Mouse (Mus musculus) hindbrain, embryonic 14.5 days (tissue): ENCODE measurements at regions not wholly inside any gene's neighbourhood (a gene's known extent, or its start where the extent isn't known, plus 50 kb on each side); places are given as distances from the start of the nearest gene placed in this dataset.
A peak's percentile ranks its signal among the peaks of the same experiment; 100 is the strongest.

Experiments used
- ATAC-seq: fragments of 200-750 bp; cut with Nextera tagmentation; 2 replicates; pipeline ENCODE4 v1.8.0; 2017; ENCODE audit warnings: moderate number of reproducible peaks, mild to moderate bottlenecking, moderate TSS enrichment, moderate library complexity; ENCODE audit not compliant: low FRiP score
- DNase-seq: peaks from one replicate; pipeline ENCODE4 v3.0.0-alpha.2; 2015; ENCODE audit warnings: low spot score
- H3K27ac ChIP-seq: fragments of 300-500 bp; sonication (generic); 2 replicates; pipeline ENCODE4 v1.5.1; 2014; ENCODE audit warnings: mild to moderate bottlenecking, moderate library complexity
- H3K27me3 ChIP-seq: fragments of 300-500 bp; sonication (generic); 2 replicates; pipeline ENCODE4 v1.6.1; 2014; ENCODE audit warnings: mild to moderate bottlenecking, low read length, mixed read lengths; ENCODE audit not compliant: control insufficient read depth, insufficient read depth
- H3K36me3 ChIP-seq: fragments of 300-500 bp; sonication (generic); replicated peaks from 2 replicates; pipeline ENCODE4 v1.6.1; 2014; ENCODE audit not compliant: control insufficient read depth, insufficient read depth
- H3K4me1 ChIP-seq: fragments of 300-500 bp; sonication (generic); replicated peaks from 2 replicates; pipeline ENCODE4 v1.6.1; 2014; ENCODE audit warnings: antibody characterized with exemption, low read length, mixed read lengths; ENCODE audit not compliant: control insufficient read depth, insufficient read depth
- H3K4me2 ChIP-seq: fragments of 300-500 bp; sonication (generic); replicated peaks from 2 replicates; pipeline ENCODE4 v1.6.1; 2014; ENCODE audit warnings: mild to moderate bottlenecking, moderate library complexity
- H3K4me3 ChIP-seq: fragments of 300-500 bp; sonication (generic); replicated peaks from 2 replicates; pipeline ENCODE4 v1.5.1; 2014; ENCODE audit warnings: mild to moderate bottlenecking, low read length
- H3K9ac ChIP-seq: fragments of 300-500 bp; sonication (generic); 2 replicates; pipeline ENCODE4 v1.6.1; 2014
- H3K9me3 ChIP-seq: fragments of 300-500 bp; sonication (generic); 2 replicates; pipeline ENCODE4 v1.6.1; 2016; ENCODE audit warnings: low read length; ENCODE audit not compliant: control insufficient read depth
- WGBS: fragments of 180-500 bp; shearing (Covaris S2); extraction: QIAGEN DNeasy Blood & Tissue Kit; methylation state at CpG from one replicate; pipeline ENCODE4 v1.1.7; 2014; 5-methylcytosine and 5-hydroxymethylcytosine counted together

- H3K4me1 ChIP-seq: no peaks in the 10 kb centered on the region
- DNase-seq (no peak), ATAC-seq (no peak)
- WGBS: 84% methylated on average over 6 of the region's 6 CpGs
- no peaks in the 10 kb centered on the region for H3K36me3 ChIP-seq
- H3K27ac ChIP-seq: no peak overlapping the region
- H3K27me3 ChIP-seq: no peaks in the 10 kb centered on the region
- H3K9ac ChIP-seq: no peak overlapping the region
- no peaks in the 10 kb centered on the region for H3K9me3 ChIP-seq
- no peak overlapping the region for H3K4me3 ChIP-seq
- no peak overlapping the region for H3K4me2 ChIP-seq
Observed at GRCm38 (mm10) chr17:67569865-67570264, 62.7 kb downstream of the Lrrc30 start.

DNA sequence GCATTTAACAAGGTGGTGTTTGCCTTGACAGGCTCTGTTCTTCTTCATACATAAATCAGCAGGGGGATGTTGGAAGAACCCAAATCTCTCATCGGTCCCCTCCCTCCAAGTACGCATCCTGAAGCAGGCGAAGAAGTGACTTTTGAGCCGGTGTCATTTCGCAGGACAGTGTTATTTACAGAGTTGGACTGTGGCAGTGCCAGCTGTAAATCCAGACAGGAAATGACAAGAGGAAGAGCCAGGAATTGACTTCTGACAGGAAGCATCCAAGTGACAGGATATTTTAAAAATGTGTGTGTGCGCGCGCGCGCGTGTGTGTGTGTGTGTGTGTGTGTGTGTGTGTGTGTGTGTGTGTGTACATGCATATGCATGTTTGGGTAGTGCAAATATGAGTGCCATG, 66.3 kb downstream of the Lrrc30 start:
- WGBS: 82% methylated on average over 11 of the region's 11 CpGs
- H3K9ac ChIP-seq: no peak overlapping the region
- H3K9me3 ChIP-seq: no peaks in the 10 kb centered on the region
- no peak for ATAC-seq
- no peak overlapping the region for H3K27ac ChIP-seq
- no peaks in the 10 kb centered on the region for H3K27me3 ChIP-seq
- no peak for DNase-seq
- no peaks in the 10 kb centered on the region for H3K36me3 ChIP-seq
- H3K4me2 ChIP-seq: no peak overlapping the region
- no peaks in the 10 kb centered on the region for H3K4me1 ChIP-seq
- H3K4me3 ChIP-seq: no peak overlapping the region

GRCm38 (mm10) chr17:67565746-67566145, 66.8 kb downstream of the Lrrc30 start:
- H3K4me3 ChIP-seq: no peak overlapping the region
- no peak overlapping the region for H3K4me2 ChIP-seq
- H3K27ac ChIP-seq: no peak overlapping the region
- H3K27me3 ChIP-seq: no peaks in the 10 kb centered on the region
- 44% methylated on average over 3 of the region's 3 CpGs for WGBS
- DNase-seq: no peak
- no peaks in the 10 kb centered on the region for H3K4me1 ChIP-seq
- H3K9me3 ChIP-seq: no peaks in the 10 kb centered on the region
- no peak overlapping the region for H3K9ac ChIP-seq
- no peak for ATAC-seq
- H3K36me3 ChIP-seq: no peaks in the 10 kb centered on the region

DNA sequence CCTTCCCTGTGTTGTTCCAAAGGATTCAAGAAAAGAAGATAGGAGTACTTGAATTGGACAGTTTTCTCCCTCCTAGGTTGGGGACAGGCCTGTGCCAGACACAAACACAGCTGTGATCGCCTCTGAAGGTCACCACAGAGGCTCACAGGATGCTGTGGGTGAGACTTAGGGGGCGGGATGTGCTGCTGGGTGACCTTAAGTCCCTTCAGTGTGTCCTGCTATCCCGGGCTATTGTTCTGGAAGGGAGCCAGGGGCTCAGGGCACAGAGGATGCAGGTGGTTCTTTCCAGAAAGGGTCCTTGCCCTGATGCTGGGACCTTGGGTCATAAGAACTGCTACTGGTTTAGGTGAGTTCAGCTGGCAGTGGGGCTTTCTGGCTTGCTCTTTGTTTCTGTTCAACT, 67.7 kb downstream of the Lrrc30 start:
- Histone ChIP-seq H3K9ac (no peak overlapping the region), H3K27ac (no peak overlapping the region), H3K27me3 (no peaks in the 10 kb centered on the region), H3K4me1 (no peaks in the 10 kb centered on the region), H3K36me3 (no peaks in the 10 kb centered on the region), H3K4me2 (no peak overlapping the region), H3K4me3 (no peak overlapping the region), H3K9me3 (no peaks in the 10 kb centered on the region)
- ATAC-seq (no peak), DNase-seq (no peak)
- WGBS: 65% methylated on average over 3 of the region's 3 CpGs

GRCm38 (mm10) chr17:67563036-67563435, 69.5 kb downstream of the Lrrc30 start:
- WGBS: 78% methylated on average over 7 of the region's 7 CpGs
- Histone ChIP-seq H3K9ac (no peak overlapping the region), H3K27ac (no peak overlapping the region), H3K36me3 (no peaks in the 10 kb centered on the region), H3K27me3 (no peaks in the 10 kb centered on the region), H3K9me3 (no peaks in the 10 kb centered on the region), H3K4me3 (no peak overlapping the region), H3K4me1 (no peaks in the 10 kb centered on the region), H3K4me2 (no peak overlapping the region)
- no peak for DNase-seq
- no peak for ATAC-seq

DNA sequence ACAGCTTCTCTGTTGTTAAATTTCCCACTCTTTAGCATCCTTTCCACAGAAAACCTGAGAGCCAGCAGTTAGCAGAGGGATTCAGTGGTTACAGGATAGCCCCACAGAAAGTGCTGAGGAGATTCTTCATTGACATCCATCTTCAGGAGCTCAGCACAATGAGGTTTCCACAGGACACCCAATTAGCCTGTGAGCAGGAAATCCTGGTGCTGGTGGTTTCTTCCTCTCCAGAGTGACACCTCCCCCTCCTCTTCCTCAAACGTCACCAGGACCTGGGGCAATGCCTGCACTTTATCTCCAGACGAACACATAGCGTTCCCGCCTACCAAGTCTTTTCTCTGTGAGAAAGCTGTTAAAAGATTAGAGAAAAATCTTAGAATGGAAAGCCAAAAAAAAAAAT, 70.7 kb downstream of the Lrrc30 start:
- H3K36me3 ChIP-seq: no peaks in the 10 kb centered on the region
- no peaks in the 10 kb centered on the region for H3K4me1 ChIP-seq
- H3K4me2 ChIP-seq: no peak overlapping the region
- no peaks in the 10 kb centered on the region for H3K9me3 ChIP-seq
- no peak overlapping the region for H3K4me3 ChIP-seq
- H3K9ac ChIP-seq: no peak overlapping the region
- no peak for DNase-seq
- H3K27me3 ChIP-seq: no peaks in the 10 kb centered on the region
- H3K27ac ChIP-seq: no peak overlapping the region
- no peak for ATAC-seq
- 95% methylated on average over 4 of the region's 4 CpGs for WGBS

DNA sequence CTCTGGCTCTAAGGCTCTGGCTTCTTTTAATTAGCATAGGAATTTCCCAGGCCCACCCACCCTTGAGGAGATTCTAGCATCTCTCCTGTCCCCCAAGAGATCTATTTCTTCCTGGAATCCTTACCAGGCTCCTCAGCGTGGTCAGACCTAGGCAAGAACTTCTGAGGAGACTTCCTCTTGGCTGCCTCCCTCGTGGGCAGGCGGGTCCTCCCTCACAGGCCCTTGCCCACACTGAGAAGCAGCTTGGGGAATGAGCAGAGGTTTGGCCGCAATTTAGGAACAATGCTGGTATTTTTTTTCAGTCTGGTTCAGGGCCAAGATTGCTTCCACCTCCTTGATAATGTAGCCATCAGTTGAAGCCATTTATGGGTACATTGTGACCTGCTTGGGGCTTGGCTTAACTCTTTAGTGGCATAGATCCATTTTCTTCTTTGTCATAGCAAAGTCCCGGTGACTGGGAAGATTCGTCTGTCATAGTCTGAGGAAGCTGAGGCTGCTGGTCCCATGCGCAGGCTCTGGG, 75.1 kb downstream of the Lrrc30 start:
- Histone ChIP-seq H3K36me3 (no peaks in the 10 kb centered on the region), H3K9me3 (no peaks in the 10 kb centered on the region), H3K27me3 (no peaks in the 10 kb centered on the region), H3K9ac (no peak overlapping the region), H3K27ac (no peak overlapping the region), H3K4me2 (no peak overlapping the region), H3K4me3 (no peak overlapping the region), H3K4me1 (no peaks in the 10 kb centered on the region)
- WGBS: 71% methylated on average over 7 of the region's 7 CpGs
- DNase-seq (no peak), ATAC-seq (no peak)

DNA sequence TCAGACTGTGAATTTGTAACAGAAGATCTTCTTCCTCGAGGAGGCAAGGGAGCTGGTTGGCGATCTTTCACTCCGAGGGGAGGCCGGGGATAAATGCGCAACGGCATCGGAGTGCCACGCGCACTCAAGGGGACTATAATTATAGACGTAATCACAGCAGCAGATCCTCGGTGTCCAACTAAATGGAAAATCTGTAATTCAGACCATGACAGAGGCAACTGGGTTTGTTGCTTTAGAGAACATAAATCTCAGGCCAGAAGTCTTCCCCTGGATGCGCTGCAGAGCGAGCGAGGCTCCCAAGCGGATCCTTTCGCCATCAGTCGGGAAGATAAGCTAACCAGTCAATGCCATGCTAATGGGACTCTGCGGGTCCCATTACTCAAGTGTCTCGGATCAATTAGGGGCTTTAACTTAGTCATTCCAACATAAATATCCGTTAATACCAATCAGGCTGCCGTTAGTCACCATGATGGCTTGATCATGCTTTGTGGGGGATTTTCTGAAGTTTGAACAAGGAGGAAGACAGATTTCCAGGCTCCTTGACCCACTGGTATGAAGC, 79.9 kb downstream of the Lrrc30 start:
- Histone ChIP-seq H3K4me1 (0 out of 2 replicates have a peak, but pooled peaks cover 7% of the 10 kb centered on the region), H3K9me3 (no peaks in the 10 kb centered on the region), H3K27ac (no peak overlapping the region), H3K4me2 (no peak overlapping the region), H3K9ac (no peak overlapping the region), H3K27me3 (no peaks in the 10 kb centered on the region), H3K4me3 (no peak overlapping the region), H3K36me3 (no peaks in the 10 kb centered on the region)
- DNase-seq (no peak), ATAC-seq (no peak)
- WGBS: 75% methylated on average over 21 of the region's 21 CpGs

DNA sequence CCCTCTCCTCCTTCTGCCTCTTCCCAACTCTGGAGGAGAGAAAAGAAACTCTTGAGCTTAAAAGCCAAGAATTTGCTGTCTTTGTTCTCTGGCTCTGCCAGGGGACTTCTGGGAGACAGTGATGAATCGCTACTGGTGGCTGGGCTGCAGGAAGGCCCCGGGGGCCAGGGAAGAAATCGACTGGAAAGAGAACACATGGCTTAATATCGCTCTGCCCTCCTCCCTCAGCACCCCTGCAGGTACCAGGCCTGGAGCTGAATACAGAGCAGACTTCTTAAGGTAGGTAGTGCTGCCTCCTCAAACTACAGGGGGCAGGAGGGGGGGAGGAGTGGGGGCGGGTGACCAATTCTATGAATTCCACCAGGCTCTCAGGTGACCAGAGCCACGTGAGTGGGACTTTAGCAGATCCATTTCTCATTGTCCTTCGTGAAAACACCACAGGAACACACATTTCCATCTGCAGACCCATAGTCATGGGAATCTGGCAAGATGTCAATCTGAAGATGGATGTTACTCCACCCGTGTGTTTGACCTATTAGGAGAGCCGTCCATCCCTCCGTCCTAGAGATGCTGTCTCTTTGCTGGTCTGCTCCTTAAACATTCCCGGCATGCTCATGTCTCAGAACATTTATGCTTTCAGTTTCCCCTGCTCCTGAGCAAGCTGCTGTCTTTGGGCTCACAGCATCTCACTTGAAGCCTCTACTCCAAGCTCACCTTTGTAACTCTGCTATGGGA, 83.4 kb downstream of the Lrrc30 start:
- Histone ChIP-seq H3K9me3 (no peaks in the 10 kb centered on the region), H3K27ac (peak overlapping the region; percentile 65), H3K4me2 (no peak overlapping the region), H3K36me3 (no peaks in the 10 kb centered on the region), H3K4me1 (0 out of 2 replicates have a peak, but pooled peaks cover 7% of the 10 kb centered on the region), H3K9ac (no peak overlapping the region), H3K27me3 (no peaks in the 10 kb centered on the region), H3K4me3 (no peak overlapping the region)
- ATAC-seq (peak; percentile 79), DNase-seq (peak; percentile 46)
- 31% methylated on average over 11 of the region's 11 CpGs for WGBS
